Mouse (Mus musculus): ENCODE results near the gene Bex3. TPM values are rescaled to one million over a fixed set of nuclear protein-coding genes. Genes with fewer than 3 reads are reported as not detected.

The Bex3 gene
- polyA plus RNA-seq (2017; shearing (Covaris generic)): 210 TPM

DNA sequence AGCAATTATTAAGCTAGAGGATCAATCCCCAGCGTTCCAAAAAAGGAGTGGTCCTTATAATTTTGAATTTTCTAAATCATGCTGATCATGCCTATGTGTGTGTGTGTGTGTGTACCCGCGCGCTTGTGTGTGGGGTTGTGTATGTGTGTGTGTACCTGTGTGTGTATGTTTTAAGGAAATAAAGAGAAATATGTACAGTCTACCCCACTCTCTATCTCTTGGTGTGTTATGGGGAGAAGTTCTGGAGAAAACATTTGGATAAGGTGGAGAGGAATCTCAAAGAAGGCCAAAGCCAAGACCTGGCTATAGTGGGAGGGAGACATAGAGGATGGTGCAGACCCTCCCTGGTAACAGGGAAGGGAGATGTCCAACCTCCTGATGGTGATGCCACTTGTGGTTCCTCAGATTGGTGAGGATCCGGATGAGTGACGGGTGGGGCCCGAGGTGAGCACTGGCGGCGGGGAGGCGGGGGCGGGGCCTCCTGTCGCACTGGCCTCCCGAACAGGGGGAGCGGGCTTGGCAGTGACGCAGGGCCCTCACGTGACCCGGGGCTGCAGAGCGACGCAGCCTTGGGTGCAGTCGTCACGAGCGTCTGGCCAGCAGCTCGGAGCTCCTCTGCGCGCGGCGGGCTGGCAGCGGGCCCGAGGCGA is at the start of gene Bex3:
Gene Bex3, plus strand, starts transcription at position 511 of the 650 bp plus-strand sequence.

DNA sequence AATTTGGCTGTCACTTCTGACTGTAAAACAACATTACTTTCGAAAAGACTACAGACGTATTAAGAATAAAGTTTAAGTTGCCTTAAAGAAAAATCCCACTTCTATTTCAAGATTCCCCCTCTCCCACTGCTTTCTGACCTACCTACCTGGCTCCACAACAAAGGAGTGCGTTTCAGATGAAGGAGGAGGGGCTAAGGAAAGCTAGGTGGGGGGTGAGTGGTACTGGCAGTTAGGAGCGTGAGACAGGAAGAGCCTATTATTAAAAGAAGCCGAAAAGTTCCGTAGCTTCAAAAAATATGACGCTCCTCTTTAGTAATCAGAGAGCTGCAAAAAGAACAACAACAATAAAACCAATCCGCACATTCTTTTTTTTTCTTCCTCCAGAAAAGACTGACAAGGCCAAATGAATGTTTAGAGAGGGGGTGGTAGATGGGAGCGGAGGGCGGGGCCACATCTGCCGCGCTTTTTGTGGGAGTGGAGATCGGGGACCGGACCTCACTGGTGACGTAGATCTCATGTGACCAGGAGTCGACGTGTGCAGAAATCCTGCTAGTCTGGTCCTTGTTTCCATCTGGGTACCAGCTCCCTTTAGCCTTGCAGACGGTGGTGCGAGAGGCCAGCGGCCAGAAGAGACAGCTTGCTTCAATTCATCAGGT is 25.4 kb upstream of the Bex3 start, which contains the start of gene Tceal9:
Gene Tceal9, plus strand, starts transcription at position 506 of the 656 bp plus-strand sequence.

Other genes with a start within 250 kb of the Bex3 start
- not detected for gene Arxes1, start 236.9 kb upstream of the Bex3 start, polyA plus RNA-seq (2017; shearing (Covaris generic))
- gene Bex2, start 202.0 kb upstream of the Bex3 start, polyA plus RNA-seq (2017; shearing (Covaris generic)): 15.1 TPM
- not detected for gene Nxf3, start 185.0 kb upstream of the Bex3 start, polyA plus RNA-seq (2017; shearing (Covaris generic))
- not detected for gene Bex4, start 131.3 kb upstream of the Bex3 start, polyA plus RNA-seq (2017; shearing (Covaris generic))
- not detected for gene Tceal8, start 97.9 kb upstream of the Bex3 start, polyA plus RNA-seq (2017; shearing (Covaris generic))
- not detected for gene Tceal5, start 66.4 kb upstream of the Bex3 start, polyA plus RNA-seq (2017; shearing (Covaris generic))
- gene Tceal7, start 55.5 kb upstream of the Bex3 start, polyA plus RNA-seq (2017; shearing (Covaris generic)): not detected
- gene Bex1, start 54.7 kb upstream of the Bex3 start, polyA plus RNA-seq (2017; shearing (Covaris generic)): not detected
- 84.9 TPM for gene Tceal9, start 25.2 kb upstream of the Bex3 start, polyA plus RNA-seq (2017; shearing (Covaris generic))
- not detected for gene Kir3dl1, start 247.7 kb downstream of the Bex3 start, polyA plus RNA-seq (2017; shearing (Covaris generic))

Measured in effector memory CD4-positive, alpha-beta T cell, adult 5 months (primary cell).